Mouse (Mus musculus): Measurements from ENCODE around the gene Neb.

Neb gene

DNA sequence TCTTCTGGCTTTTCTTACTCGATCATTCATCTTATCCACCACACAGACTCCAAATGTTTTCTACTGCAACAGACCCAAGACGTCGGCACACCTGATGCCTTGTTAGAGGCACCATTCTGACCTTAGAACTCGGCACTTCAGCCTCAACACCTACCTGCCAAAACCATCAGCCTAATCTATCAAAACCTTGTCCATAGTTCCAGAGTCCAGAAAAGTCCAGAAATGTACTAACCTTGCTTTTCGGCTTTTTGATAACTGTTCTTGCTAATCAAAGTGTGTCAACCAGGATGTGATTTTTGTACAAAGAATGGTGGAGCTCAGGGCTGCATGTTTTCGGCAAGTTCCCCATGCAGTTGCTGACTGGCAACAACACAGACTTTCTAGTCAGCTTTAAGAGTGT is 3.6 kb downstream of the Neb start:
- no peak for DNase-seq (ENCODE audit: low spot score in 2 of 2)

DNA sequence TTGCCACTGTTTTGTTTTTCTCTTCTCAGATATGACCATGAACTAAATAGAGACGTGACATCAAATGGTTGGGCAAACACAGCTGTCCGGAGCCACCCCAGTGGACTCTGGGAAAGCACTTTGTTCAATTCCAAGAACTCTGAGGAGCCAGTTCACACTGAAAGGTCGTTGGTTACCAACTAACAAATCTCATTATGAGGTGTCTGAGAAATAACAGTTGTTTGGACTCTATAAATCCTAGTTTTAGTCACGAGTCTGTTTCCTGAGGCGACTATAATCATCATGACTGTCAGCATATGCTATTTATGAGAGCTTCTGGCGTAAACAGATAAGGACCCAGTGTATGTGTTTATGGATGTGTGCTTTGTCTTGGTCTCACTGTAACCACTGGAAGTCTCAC is 5.8 kb downstream of the Neb start:
- DNase-seq (ENCODE audit: low spot score in 2 of 2) = no peak

DNA sequence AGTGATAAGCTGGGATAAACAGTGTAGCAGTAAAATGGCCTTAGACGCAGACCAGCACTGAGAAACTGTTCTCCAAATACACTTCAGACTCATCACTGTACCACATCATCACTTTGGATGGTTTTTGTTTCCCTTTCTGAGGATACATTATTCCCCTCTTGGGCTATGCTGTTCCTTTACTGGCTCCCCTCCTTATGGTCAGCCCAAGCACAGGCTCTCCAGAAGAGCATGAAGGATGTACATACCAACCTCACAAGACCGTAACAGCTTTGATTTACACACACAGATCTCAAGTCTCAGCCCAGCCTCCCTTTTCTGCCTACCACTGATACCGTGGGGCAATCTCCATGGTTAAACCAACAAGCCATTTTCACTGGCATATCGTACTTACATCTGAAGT is 6.2 kb downstream of the Neb start:
- DNase-seq (ENCODE audit: low spot score in 2 of 2) = no peak

DNA sequence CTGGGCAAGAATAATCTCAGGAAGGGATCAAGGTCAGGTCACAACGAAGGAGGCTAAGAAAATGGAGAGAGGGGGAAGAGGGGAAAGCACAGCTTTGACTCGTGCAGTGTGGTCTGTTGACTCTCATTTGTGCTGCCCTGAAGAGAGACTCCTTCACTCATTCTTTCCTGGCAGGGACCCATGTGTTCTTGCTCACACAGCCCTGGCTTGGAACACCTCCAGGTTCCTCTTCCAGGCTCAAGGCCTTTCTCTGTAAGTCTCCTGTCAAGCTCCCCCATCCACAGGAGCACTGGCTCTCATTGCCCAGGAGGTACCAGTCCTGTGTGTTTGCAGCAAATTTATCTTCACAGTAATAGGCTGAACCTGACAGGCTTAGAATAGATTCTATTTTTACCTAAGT is 7.2 kb downstream of the Neb start:
- no peak for DNase-seq (ENCODE audit: low spot score in 2 of 2)

GRCm38 (mm10) chr2:52369622-52370021 is 8.7 kb downstream of the Neb start:
- DNase-seq (ENCODE audit: low spot score in 2 of 2) = no peak

- DNase-seq (ENCODE audit: low spot score in 2 of 2) = no peak
Observed at GRCm38 (mm10) chr2:52367665-52368064, 10.6 kb downstream of the Neb start.

DNA sequence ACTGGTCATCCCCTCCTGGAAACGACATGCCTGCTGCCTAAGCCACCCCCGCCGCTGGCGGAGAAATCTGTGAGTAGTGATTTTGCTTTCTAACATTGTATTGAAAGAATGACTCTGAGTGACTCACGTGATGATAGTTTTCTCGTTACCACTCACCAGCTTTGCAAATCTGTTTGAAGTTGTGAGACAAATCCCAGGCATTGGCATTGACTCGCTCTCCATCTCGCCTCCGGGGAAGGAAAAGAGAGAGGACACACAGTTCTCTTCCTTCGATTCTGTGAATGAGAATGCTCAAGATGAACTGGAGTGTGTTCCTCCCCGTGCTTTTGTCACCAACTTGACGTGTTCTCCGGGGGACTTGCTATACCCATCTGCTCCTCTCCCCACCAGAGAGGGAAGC is 11.0 kb downstream of the Neb start:
- DNase-seq (ENCODE audit: low spot score in 2 of 2) = no peak

GRCm38 (mm10) chr2:52361086-52361485 is 17.2 kb downstream of the Neb start:
- no peak for DNase-seq (ENCODE audit: low spot score in 2 of 2)

DNA sequence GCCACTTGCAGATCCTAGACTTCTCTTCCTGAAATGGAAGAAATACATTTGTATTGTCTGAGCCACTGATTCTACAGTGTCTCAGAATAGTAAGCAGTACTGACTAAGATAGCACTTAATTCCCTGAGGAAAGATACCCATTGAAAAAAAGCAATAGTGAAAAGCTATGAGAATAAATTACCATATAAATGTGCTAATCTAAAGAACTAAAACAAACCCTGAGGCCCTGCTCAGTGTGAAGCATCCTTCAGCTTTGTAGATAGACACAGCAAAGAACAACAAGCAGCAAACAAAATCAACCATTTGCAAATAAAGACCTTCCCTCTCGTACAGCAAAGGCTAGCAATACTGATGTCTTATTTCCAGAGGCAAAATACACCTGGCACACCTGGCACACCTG is 18.6 kb downstream of the Neb start:
- no peak for DNase-seq (ENCODE audit: low spot score in 2 of 2)

GRCm38 (mm10) chr2:52358156-52358555 is 20.1 kb downstream of the Neb start:
- DNase-seq (ENCODE audit: low spot score in 2 of 2) = no peak

DNA sequence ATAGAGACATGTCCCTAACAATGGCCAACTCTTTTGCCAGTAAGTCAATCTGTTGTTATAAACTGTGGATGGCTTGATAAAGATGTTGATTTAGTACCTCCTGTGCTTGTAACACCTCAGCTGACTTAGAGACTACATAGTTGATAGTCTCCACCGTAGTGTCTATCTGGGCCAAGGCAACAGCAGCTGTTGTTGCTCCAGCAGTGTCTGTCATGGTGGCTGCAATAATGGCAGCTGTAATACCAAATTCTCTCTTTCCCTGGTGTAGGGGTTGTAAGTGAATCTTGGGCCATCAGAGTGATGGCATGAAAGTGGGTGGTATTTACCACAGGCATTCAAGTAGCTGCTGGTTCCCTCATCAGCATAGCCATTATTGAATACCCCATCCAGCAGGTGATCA is 27.2 kb downstream of the Neb start:
- DNase-seq (ENCODE audit: low spot score in 2 of 2) = no peak

GRCm38 (mm10) chr2:52340990-52341389 is 37.3 kb downstream of the Neb start:
- DNase-seq (ENCODE audit: low spot score in 2 of 2) = no peak

DNA sequence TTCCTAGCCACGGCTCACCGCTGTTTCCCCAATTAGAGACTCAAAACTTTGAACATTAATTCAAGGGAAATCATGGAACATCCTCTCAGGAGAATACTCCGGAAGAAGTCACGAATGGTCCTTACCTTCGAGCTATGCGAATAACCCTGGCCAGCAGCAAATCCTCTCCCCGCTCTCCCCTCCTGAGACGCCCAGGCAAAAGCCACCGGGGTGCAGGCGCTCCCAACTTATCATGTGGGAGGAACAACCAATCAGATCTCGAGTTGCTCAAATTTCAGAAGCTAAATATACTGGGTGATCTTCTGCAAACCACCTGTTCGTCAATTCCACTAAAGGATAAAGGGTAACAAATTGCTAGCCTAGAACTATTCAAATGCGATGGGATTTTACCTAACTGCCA is 42.7 kb downstream of the Neb start:
- no peak for DNase-seq (ENCODE audit: low spot score in 2 of 2)

DNA sequence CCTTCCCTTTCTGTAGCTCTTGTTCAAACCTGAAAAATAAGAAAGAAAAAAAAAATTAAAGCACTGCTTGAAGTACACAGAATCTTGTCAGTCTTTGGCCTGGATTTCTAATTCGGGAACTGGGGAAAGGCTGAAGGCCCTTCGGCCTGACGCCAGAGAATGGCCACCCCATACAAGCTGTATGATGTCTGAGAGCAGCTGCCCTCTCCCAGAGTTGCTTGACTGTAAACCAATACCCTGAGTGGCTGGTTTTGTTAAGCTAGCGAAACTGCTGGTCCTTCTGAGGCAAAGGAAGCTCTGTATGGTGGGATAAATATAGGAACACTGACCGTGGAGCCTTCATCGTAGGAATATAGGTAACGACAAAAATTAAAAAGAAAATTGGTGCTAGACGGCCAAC is 43.2 kb downstream of the Neb start:
- no peak for DNase-seq (ENCODE audit: low spot score in 2 of 2)

DNA sequence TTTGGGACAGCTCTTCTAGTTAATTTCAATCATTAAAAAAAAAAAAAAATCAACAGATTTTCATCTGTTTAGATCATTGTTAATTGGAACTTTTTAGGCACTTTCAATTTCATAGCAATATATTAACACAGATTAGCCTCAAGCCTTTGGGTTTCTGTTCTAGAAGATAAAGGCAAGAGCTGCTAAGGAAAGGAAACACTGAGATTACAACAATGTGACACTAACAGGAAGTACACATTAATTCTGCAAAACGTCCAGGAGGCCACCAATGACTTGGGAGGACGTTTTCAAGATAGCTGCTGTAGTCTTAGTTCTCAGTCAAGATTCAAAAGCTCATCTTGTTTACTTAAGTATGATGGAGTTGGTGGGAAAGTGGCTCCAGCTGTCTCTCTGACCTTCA is 44.7 kb downstream of the Neb start:
- no peak for DNase-seq (ENCODE audit: low spot score in 2 of 2)

- no peak for DNase-seq (ENCODE audit: low spot score in 2 of 2)
Observed at GRCm38 (mm10) chr2:52331761-52332160, 46.5 kb downstream of the Neb start.

GRCm38 (mm10) chr2:52327244-52327815 is 50.9 kb downstream of the Neb start:
- DNase-seq (ENCODE audit: low spot score in 2 of 2) = no peak

DNA sequence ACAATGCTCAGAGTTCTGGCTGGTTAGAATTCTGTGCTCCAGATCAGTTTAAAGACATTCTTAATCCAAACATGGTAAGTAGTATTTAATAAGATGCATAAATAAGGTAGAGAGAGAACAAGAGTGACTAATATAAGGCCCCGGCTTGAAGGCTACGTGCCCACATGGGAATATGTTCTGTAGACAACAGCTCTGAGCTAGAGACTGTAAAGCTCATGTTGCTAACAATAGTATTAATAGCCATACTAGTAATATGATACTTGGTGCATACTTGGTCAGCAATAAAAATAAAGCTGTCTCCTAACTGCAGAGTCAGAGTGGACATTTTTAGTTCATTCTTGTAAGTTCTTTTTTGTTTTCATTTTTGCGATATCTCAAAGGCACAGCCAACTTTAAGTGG is 56.4 kb downstream of the Neb start:
- DNase-seq (ENCODE audit: low spot score in 2 of 2) = no peak

GRCm38 (mm10) chr2:52320175-52320574 is 58.1 kb downstream of the Neb start:
- no peak for DNase-seq (ENCODE audit: low spot score in 2 of 2)

GRCm38 (mm10) chr2:52319020-52319567 is 59.2 kb downstream of the Neb start:
- no peak for DNase-seq (ENCODE audit: low spot score in 2 of 2)

- DNase-seq (ENCODE audit: low spot score in 2 of 2) = no peak
Observed at GRCm38 (mm10) chr2:52317471-52317870, 60.8 kb downstream of the Neb start.

DNA sequence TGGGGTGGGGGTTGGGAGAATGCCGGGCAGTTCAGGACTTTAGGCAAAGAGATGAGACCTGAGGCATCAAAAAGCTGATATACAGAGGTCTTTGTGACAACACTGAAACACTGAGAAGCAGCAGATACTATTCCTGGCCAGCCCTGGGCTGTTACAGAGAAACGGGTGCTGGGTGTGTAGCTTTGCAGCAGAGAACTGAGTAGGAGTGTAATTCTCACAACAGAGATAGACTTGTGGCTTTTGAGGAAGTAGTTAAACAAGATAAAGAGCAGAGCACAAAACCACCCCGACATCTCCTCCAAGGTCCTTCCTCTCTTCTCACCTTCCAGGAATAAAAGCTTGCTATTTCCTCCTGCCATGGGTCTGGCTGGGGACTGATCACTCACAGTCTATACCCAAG is 62.5 kb downstream of the Neb start:
- DNase-seq (ENCODE audit: low spot score in 2 of 2) = no peak

GRCm38 (mm10) chr2:52314922-52315730 is 63.1 kb downstream of the Neb start:
- no peak for DNase-seq (ENCODE audit: low spot score in 2 of 2)
